Mouse (Mus musculus) lung, postnatal 0 days (tissue): ENCODE results near the gene 1810055G02Rik. TPM values are rescaled to one million over a fixed set of nuclear protein-coding genes. Genes with fewer than 3 reads are reported as not detected.

ENCODE experiments used
- ATAC-seq: fragments of 200-750 bp; cut with Nextera tagmentation; 2 replicates; pipeline ENCODE4 v1.8.0; 2017; ENCODE audit warnings: moderate library complexity
- DNase-seq: peaks from one replicate; pipeline ENCODE4 v3.0.0-alpha.2; 2016; ENCODE audit warnings: low spot score
- H3K27ac ChIP-seq: fragments of 300-500 bp; sonication (generic); 2 replicates; pipeline ENCODE4 v1.5.1; 2014; ENCODE audit warnings: antibody characterized with exemption, mild to moderate bottlenecking, low read length, mixed read lengths
- H3K27me3 ChIP-seq: fragments of 300-500 bp; sonication (generic); replicated peaks from 2 replicates; pipeline ENCODE4 v1.6.1; 2014; ENCODE audit warnings: low read length, mixed read lengths; ENCODE audit not compliant: insufficient read depth
- H3K36me3 ChIP-seq: fragments of 300-500 bp; sonication (generic); 2 replicates; pipeline ENCODE4 v1.6.1; 2014; ENCODE audit warnings: low read length, mixed read lengths; ENCODE audit not compliant: insufficient read depth
- H3K4me1 ChIP-seq: fragments of 300-500 bp; sonication (generic); 2 replicates; pipeline ENCODE4 v1.6.1; 2014; ENCODE audit warnings: antibody characterized with exemption, low read depth, low read length, mixed read lengths; ENCODE audit not compliant: insufficient read depth
- H3K4me2 ChIP-seq: fragments of 300-500 bp; sonication (generic); replicated peaks from 2 replicates; pipeline ENCODE4 v1.6.1; 2014; ENCODE audit warnings: low read depth, mild to moderate bottlenecking, low read length, moderate library complexity, mixed read lengths
- H3K4me3 ChIP-seq: fragments of 300-500 bp; sonication (generic); 2 replicates; pipeline ENCODE4 v1.5.1; 2014; ENCODE audit warnings: low read depth, low read length
- H3K9ac ChIP-seq: fragments of 300-500 bp; sonication (generic); replicated peaks from 2 replicates; pipeline ENCODE4 v1.6.1; 2014; ENCODE audit warnings: low read depth, mild to moderate bottlenecking
- H3K9me3 ChIP-seq: fragments of 300-500 bp; sonication (generic); 2 replicates; pipeline ENCODE4 v1.6.1; 2016; ENCODE audit warnings: low read length, mixed read lengths
- CTCF ChIP-seq: IDR thresholded peaks from 2 replicates; pipeline ENCODE4 v1.5.1; 2016; ENCODE audit warnings: antibody characterized with exemption, mild to moderate bottlenecking
- EP300 ChIP-seq: IDR thresholded peaks from 2 replicates; pipeline ENCODE4 v1.6.1; 2016; ENCODE audit warnings: antibody characterized with exemption, mild to moderate bottlenecking, control low read depth
- WGBS: fragments of 180-500 bp; shearing (Covaris S2); extraction: QIAGEN DNeasy Blood & Tissue Kit; methylation state at CpG from one replicate; pipeline ENCODE4 v1.1.7; 2014; 5-methylcytosine and 5-hydroxymethylcytosine counted together
- polyA plus RNA-seq: library from polyadenylated mRNA; unstranded; fragments of >200 nt; fragmentation: Nextera tagmentation; extraction: Ambion mirVana; gene quantifications from 2 replicates; pipeline ENCODE4 v1.2.1, GENCODE M21; 2015

Gene 1810055G02Rik
- polyA plus RNA-seq, 1 experiment from 2014 or later, result 12.6 TPM

GRCm38 (mm10) chr19:3728901-3729300 lies 20.8 kb downstream of the 1810055G02Rik start:
- Histone ChIP-seq H3K9ac (no peak overlapping the region), H3K4me3 (no peak overlapping the region), H3K9me3 (no peaks in the 10 kb centered on the region), H3K27ac (no peak overlapping the region), H3K36me3 (no peaks in the 10 kb centered on the region), H3K27me3 (no peaks in the 10 kb centered on the region), H3K4me1 (no peaks in the 10 kb centered on the region), H3K4me2 (no peak overlapping the region)
- DNase-seq, result peak; percentile 17
- ATAC-seq, result no peak
- TF ChIP-seq CTCF (peak; percentile 35), EP300 (no peak)
- 46% methylated on average over 2 of the region's 2 CpGs for WGBS

DNA sequence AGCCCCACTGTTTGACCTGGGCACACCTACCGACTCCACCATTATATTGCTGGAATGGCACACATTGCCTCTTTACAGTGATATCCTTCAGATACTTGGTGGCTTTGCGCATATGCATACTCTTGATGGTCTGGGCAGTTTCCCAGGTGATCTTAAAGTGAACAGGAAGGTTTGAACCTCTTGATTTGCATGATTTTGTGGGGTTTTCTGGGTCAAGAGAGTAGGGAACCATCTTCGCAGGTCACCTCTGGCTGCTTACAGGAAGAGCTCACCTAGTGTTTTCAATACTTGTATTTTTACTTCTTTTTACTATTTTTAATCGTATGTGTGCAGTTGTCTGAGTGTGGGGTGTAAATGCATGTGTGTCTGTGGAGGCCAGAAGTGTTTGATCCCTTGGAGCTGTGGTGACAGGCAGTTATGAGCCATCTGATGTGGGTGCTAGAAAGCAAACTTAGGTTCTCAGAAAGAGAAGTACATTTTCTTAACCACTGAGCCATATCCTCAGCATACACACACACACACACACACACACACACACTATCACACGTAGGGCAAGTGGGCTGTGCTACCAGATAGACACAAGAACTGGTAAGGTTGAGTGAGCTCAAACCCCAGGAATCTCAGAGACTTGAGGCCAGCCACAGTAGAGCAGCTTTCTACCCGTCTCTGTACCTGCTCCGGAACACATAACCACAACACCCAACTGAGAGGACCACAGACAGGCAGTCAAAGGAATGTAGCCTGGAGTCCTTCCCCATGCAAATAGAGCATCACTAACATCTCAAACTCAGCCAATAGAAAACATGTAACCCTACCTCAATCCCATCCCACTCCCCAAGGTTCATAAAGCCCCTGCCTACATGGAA lies 22.9 kb downstream of the 1810055G02Rik start:
- TF ChIP-seq EP300 (no peak), CTCF (no peak)
- 78% methylated on average over 7 of the region's 7 CpGs for WGBS
- Histone ChIP-seq H3K4me2 (no peak overlapping the region), H3K4me3 (no peak overlapping the region), H3K27ac (no peak overlapping the region), H3K27me3 (no peaks in the 10 kb centered on the region), H3K9ac (no peak overlapping the region), H3K9me3 (0 out of 2 replicates have a peak, but pooled peaks cover 2% of the 10 kb centered on the region), H3K4me1 (no peaks in the 10 kb centered on the region), H3K36me3 (no peaks in the 10 kb centered on the region)
- ATAC-seq (no peak), DNase-seq (no peak)

- Histone ChIP-seq H3K4me2 (no peak overlapping the region), H3K9ac (no peak overlapping the region), H3K9me3 (0 out of 2 replicates have a peak, but pooled peaks cover 2% of the 10 kb centered on the region), H3K27ac (no peak overlapping the region), H3K27me3 (no peaks in the 10 kb centered on the region), H3K4me3 (no peak overlapping the region), H3K4me1 (no peaks in the 10 kb centered on the region), H3K36me3 (no peaks in the 10 kb centered on the region)
- WGBS, result 88% methylated on average over 3 of the region's 3 CpGs
- no peak for TF ChIP-seq EP300
- TF ChIP-seq CTCF, result no peak
- ATAC-seq (no peak), DNase-seq (no peak)
These were observed 27.9 kb downstream of the 1810055G02Rik start for GRCm38 (mm10) chr19:3736001-3736400.

- H3K27me3 ChIP-seq, result no peaks in the 10 kb centered on the region
- H3K4me1 ChIP-seq, result no peaks in the 10 kb centered on the region
- no peak overlapping the region for H3K9ac ChIP-seq
- no peak overlapping the region for H3K27ac ChIP-seq
- no peaks in the 10 kb centered on the region for H3K36me3 ChIP-seq
- TF ChIP-seq CTCF (no peak), EP300 (no peak)
- WGBS, result 91% methylated on average over 7 of the region's 7 CpGs
- no peak overlapping the region for H3K4me2 ChIP-seq
- H3K4me3 ChIP-seq, result no peak overlapping the region
- 0 out of 2 replicates have a peak, but pooled peaks cover 2% of the 10 kb centered on the region for H3K9me3 ChIP-seq
- DNase-seq (no peak), ATAC-seq (no peak)
These were observed 31.6 kb downstream of the 1810055G02Rik start for GRCm38 (mm10) chr19:3739650-3740049.

DNA sequence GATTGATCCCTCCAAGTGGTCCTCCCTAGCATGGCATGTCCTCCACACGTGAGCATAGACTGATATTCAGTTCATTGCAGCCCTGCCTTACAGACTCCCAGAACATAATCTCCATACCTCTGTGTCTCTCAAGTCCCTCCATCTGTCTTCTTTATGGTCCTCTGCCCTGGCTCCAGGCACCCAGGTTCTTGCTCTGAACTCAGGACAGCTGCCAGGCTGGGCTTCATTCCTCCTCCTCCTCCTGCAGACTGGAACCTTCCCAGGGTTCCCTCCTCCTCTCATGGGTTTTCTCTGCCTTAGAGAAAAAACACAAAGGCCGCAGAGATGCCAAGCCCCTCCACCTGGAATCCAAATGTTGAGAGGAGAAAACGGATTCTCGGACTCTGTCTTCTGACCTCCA lies 34.6 kb downstream of the 1810055G02Rik start:
- Histone ChIP-seq H3K9me3 (no peaks in the 10 kb centered on the region), H3K27me3 (no peaks in the 10 kb centered on the region), H3K27ac (no peak overlapping the region), H3K4me2 (no peak overlapping the region), H3K9ac (no peak overlapping the region), H3K36me3 (no peaks in the 10 kb centered on the region), H3K4me3 (no peak overlapping the region), H3K4me1 (no peaks in the 10 kb centered on the region)
- no peak for TF ChIP-seq EP300
- no peak for TF ChIP-seq CTCF
- ATAC-seq (no peak), DNase-seq (no peak)
- WGBS, result 43% methylated on average over 4 of the region's 4 CpGs

DNA sequence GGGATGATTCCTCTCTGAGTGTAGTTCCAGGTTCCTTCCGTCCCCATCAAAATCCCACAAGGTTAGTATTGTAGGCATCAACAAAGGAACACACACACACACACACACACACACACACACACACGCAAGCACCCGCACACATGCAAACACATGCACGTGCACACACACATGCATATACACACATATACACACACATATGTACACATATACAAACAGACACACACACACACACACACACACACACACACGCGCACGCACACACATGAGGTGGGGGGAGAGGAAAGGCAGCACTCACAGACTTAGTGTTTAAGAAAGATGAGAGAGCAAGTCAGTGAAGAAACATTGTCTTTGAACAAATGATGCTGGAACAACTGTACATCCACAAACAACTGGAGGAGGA lies 35.3 kb downstream of the 1810055G02Rik start:
- Histone ChIP-seq H3K36me3 (no peaks in the 10 kb centered on the region), H3K4me1 (no peaks in the 10 kb centered on the region), H3K9me3 (no peaks in the 10 kb centered on the region), H3K27ac (no peak overlapping the region), H3K27me3 (no peaks in the 10 kb centered on the region), H3K9ac (no peak overlapping the region), H3K4me3 (no peak overlapping the region), H3K4me2 (no peak overlapping the region)
- ATAC-seq, result no peak
- TF ChIP-seq CTCF, result no peak
- DNase-seq, result no peak
- 85% methylated on average over 7 of the region's 7 CpGs for WGBS
